Mouse (Mus musculus) large intestine, adult 2 months (tissue): Measurements from ENCODE around the gene Zfyve19. TPM values are rescaled to one million over a fixed set of nuclear protein-coding genes. Genes with fewer than 3 reads are reported as not detected.

Experiments
- DNase-seq: peaks from one replicate; pipeline ENCODE4 v3.0.0-alpha.2; 2012; ENCODE audit warnings: low read depth, low spot score
- WGBS: fragments of 180-500 bp; shearing (Covaris S2); methylation state at CpG from one replicate; pipeline ENCODE4 v1.1.7; 2018; 5-methylcytosine and 5-hydroxymethylcytosine counted together
- polyA plus RNA-seq: library from polyadenylated mRNA; depleted of rRNA; stranded (reverse); fragments of >200 nt; gene quantifications from 2 replicates; pipeline ENCODE4 v1.2.3, GENCODE M21; 2012; rRNA removed

Gene Zfyve19
- polyA plus RNA-seq, 1 experiment: 45.2 TPM

DNA sequence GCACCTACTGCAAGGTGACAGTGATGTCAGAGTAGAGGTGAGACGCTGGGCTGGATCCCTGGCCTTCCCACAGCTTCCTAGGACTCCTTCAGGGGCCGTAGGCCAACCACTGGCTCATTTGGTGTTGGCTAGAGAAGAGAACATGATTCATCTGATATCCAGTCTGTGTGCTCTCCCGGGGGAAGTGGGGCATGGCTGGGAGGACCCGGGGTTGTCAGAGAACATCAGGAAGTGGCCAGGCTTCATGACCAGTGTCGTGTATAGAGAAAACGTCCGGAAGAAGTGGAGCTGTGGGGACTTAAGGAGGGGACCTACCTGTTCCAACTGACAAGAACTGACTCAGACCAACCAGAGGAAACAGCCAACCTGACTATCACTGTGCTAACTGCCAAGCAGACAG lies 36.8 kb downstream of the Zfyve19 start:
- DNase-seq: no peak
- WGBS: 72% methylated on average over 7 of the region's 7 CpGs

DNA sequence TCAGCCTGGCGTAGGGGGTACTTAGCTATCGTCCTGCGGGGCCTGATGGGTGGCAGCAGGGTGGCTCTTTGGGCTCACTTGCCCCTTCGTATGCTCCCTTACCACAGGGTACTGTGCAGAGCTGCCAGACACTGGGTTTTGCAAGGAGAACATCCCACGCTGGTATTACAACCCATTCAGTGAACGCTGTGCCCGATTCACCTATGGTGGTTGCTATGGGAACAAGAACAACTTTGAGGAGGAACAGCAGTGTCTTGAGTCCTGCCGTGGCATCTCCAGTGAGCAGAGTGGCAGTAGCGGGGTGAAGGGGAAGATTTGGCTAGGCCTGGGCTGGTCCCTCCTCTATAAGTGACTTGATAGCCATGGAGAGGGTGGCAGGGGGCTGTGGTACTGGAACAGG lies 39.5 kb downstream of the Zfyve19 start:
- DNase-seq: no peak
- WGBS: 82% methylated on average over 9 of the region's 9 CpGs

DNA sequence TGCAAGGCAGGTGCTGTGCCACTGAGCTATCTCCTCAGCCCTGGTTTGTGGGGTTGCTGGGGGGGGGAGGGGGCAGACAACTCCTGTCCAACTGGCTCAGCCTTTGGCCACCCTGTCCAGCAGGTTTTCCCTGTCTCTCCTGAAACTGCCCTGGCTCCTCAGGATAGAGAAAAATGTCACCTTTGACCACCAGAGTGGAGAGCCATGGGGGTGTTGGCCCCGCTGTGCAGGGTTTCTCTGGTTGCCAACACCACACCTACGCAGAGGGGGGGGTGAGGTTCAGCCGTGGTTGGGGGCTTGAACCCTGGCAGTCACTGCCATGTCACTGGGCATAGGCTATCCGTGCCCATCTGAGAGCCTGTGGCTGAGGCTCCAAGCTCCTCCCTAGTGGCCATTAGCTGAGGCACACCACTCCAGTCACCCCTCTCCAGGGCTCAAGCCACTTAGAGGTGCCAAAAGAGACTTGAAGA lies 41.2 kb downstream of the Zfyve19 start:
- no peak for DNase-seq
- WGBS: 34% methylated on average over 4 of the region's 4 CpGs

DNA sequence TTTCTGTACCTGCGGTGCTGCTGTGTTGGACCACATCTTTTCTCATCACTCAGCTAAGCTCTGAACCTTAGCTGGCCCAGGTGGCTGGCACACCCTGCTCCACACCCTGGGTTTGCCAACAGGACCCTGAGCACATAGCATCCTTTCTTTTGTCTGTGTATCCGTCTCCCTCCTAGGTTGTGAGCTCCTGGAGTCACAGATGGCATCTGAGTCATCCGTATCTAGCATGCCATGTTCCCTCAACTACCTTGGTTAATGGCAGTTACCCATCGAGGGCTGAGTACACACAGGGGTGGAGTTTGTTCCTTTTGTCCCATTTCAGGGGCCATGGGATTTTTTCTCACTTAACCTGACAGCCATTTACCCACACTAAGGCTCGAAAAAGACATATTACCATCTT lies 42.0 kb downstream of the Zfyve19 start:
- 32% methylated on average over 5 of the region's 5 CpGs for WGBS
- DNase-seq: no peak

DNA sequence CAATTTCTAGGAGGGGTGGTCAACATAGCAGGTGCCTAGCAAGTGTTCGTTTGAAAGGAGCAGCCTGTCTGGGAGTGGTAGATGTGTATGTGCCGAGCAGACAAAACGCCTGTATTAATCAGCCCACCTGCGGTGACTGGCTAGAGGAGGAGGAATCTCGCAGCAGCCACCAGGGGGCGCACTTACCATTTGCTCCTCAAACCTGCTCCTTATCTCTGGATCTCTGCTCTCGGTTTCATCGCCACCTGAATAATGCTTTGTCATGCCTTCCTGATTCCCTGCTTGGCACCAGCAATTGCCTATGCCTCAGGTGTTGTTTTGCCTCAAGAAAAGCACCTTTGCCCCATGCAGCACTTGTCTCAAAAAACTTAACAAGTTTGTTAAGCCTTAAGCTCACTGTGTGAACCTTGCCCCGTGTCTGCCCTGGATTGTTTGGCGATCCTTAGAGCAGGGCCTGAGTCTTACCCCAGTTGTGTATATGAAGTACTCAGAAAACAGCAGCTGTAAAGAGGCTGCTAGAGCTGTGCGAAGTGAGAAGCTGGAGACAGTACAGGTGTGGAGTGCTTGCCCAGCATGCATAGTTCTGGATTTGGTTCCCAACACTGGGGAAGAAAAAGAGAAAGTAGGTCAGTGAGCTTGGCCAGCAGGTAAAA lies 42.5 kb downstream of the Zfyve19 start:
- no peak for DNase-seq
- WGBS: 5% methylated on average over 11 of the region's 11 CpGs

DNA sequence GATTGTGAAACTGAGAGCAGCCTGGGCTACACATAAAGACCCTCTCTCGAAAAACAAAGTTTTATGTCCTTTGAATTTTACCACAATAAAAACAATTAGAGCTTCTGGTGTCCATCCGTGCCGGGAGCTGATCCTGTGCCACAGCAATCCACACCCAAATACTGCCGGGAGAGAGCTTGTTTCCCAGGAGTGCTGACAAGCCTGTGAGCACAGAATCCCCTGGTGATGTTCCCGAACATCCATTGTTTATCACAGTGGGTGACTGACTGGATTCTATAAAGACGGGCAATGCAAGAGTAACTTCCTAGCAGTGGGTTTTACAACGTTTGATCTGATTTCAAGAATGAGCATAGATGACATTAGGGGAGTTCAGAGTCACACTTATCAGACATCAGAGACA lies 46.6 kb downstream of the Zfyve19 start:
- 12% methylated on average over 7 of the region's 7 CpGs for WGBS
- no peak for DNase-seq

DNA sequence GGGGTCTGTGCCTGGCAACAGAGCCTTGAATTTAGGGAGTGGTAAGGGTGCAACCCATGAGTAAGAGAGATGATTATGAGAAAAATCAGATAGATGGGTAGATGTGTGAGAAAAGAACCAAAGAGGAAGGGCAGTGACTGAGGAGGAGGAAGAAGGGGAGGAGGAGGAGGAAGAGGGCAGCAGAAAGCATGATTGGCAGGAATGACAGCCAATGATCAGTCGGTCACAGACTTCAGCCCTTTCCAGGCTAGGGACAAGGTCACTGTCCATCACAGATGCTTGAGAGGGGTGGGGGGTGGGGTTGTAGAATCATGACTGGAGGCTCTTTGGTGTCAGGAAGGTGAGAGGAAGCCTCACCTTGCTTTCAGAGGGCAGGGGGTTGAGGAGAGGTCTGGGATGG lies 52.1 kb downstream of the Zfyve19 start:
- 63% methylated on average over 1 of the region's 1 CpGs for WGBS

DNA sequence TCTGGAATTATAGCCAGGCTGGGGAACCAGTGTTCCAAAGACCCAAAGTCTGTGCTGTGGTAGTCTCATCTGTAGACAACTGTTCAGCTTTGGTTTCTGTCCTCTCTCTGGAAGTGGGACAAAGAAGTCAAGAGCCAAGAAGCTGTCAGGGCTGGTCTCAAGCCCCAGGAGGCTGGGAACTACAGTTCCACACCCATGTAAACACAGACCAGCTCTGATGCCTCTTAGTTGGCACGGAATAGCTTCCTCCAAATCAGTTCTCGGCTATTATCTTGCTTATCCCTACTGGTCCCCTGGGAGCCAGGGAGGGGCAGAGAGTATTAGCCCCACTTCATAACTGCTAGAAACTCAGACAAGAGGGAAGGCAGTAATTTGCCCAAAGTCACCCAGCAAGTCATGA lies 52.9 kb downstream of the Zfyve19 start:
- WGBS: 7% methylated on average over 2 of the region's 2 CpGs
- no peak for DNase-seq

More for the DNA sequence above, 52.1 kb downstream of the Zfyve19 start:
- DNase-seq: no peak

DNA sequence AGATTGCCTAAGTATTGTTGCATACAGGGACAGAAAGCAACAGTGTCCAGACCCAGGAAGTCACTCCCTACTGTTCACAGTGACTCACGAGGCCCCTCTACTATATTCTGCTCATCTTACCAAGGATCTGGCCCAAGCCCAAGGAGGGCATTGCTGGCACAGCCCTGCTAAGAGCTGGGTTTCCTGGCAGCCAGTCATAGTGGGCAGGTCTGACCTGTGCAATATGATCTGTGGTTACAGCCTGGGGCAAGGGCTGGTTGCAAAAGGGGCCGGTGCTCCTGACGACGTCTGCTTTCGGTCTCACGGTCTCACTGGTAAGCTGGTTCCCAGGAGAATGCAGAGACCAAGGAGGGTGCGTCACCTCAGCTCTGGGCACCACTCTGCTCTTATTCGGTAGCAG lies 54.6 kb downstream of the Zfyve19 start:
- WGBS: 12% methylated on average over 8 of the region's 8 CpGs

DNA sequence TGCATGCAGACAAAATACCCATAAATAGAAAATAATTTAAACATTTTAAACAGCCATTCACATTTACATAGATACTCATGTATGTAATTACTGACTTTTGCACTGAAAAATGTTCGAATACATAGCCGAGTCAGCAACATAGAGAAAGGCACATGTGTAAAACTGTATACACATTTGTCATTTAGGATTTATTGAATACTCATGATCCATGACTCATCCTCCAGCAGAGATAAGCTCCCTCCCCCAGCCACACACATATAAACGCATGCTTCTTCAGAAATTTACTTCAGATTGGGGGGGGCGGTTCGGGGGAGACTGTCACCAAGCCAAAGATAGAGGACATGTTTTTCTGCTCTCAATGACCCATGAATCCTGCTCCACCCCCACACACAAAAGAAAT lies 55.4 kb downstream of the Zfyve19 start:
- 37% methylated on average over 5 of the region's 5 CpGs for WGBS
- DNase-seq: no peak

More for the DNA sequence above, 54.6 kb downstream of the Zfyve19 start:
- DNase-seq: no peak

Other genes with a start within 250 kb of the Zfyve19 start
- gene Ccdc32, start 179.2 kb upstream of the Zfyve19 start, polyA plus RNA-seq: 12.4 and 16.0 TPM in 2 replicates
- 2.3 and 4.0 TPM in 2 replicates for gene Rpusd2, start 173.8 kb upstream of the Zfyve19 start, polyA plus RNA-seq
- gene Knl1, start 161.5 kb upstream of the Zfyve19 start, polyA plus RNA-seq: 0.43 and 1.1 TPM in 2 replicates
- 23.0 and 25.3 TPM in 2 replicates for gene Rad51, start 95.8 kb upstream of the Zfyve19 start, polyA plus RNA-seq
- gene Rmdn3, start 51.6 kb upstream of the Zfyve19 start, polyA plus RNA-seq: 31.2 and 52.2 TPM in 2 replicates
- 55.8 and 78.9 TPM in 2 replicates for gene Gchfr, start 40.8 kb upstream of the Zfyve19 start, polyA plus RNA-seq
- 0.30 and 0.35 TPM in 2 replicates for gene Gm14137, start 34.1 kb upstream of the Zfyve19 start, polyA plus RNA-seq
- 3.6 and 4.0 TPM in 2 replicates for gene Dnajc17, start 178 bp downstream of the Zfyve19 start, polyA plus RNA-seq
- gene Ppp1r14d, start 21.3 kb downstream of the Zfyve19 start, polyA plus RNA-seq: 424 and 448 TPM in 2 replicates
- gene Spint1, start 28.7 kb downstream of the Zfyve19 start, polyA plus RNA-seq: 196 and 257 TPM in 2 replicates
- gene Rhov, start 62.7 kb downstream of the Zfyve19 start, polyA plus RNA-seq: 1.2 and 1.4 TPM in 2 replicates
- 16.4 and 19.2 TPM in 2 replicates for gene Vps18, start 80.1 kb downstream of the Zfyve19 start, polyA plus RNA-seq
- gene Dll4, start 117.2 kb downstream of the Zfyve19 start, polyA plus RNA-seq: 15.6 and 17.0 TPM in 2 replicates
- 5.3 and 6.8 TPM in 2 replicates for gene Chac1, start 142.6 kb downstream of the Zfyve19 start, polyA plus RNA-seq